Mouse (Mus musculus): Measurements from ENCODE around the gene Axdnd1. TPM values are rescaled to one million over a fixed set of nuclear protein-coding genes. Genes with fewer than 3 reads are reported as not detected.

Axdnd1 gene
- 1 to 10 TPM in 1 of 2 experiments, under 1 TPM in 1; 0.27 to 1.1 TPM for total RNA-seq (2021)

- peak; percentile 84 to 87 for DNase-seq
These were observed at the start of gene Axdnd1 for GRCm38 (mm10) chr1:156420671-156421297. TSS of gene Axdnd1 (minus strand) at chr1:156421159.

GRCm38 (mm10) chr1:156470557-156470956 lies 49.6 kb upstream of the Axdnd1 start:
- DNase-seq: no peak

- no peak for DNase-seq
These were observed 47.6 kb upstream of the Axdnd1 start for GRCm38 (mm10) chr1:156468576-156468975.

GRCm38 (mm10) chr1:156467655-156468255 lies 46.8 kb upstream of the Axdnd1 start:
- no peak for DNase-seq

- no peak for DNase-seq
These were observed 44.0 kb upstream of the Axdnd1 start for GRCm38 (mm10) chr1:156464963-156465362.

GRCm38 (mm10) chr1:156463981-156464853 lies 43.3 kb upstream of the Axdnd1 start:
- no peak for DNase-seq

GRCm38 (mm10) chr1:156462273-156462991 lies 41.5 kb upstream of the Axdnd1 start:
- no peak for DNase-seq

GRCm38 (mm10) chr1:156461036-156461435 lies 40.1 kb upstream of the Axdnd1 start:
- DNase-seq: no peak

- DNase-seq: no peak
These were observed 39.3 kb upstream of the Axdnd1 start for GRCm38 (mm10) chr1:156460216-156460615.

- DNase-seq: no peak
These were observed 38.7 kb upstream of the Axdnd1 start for GRCm38 (mm10) chr1:156459690-156460089.

GRCm38 (mm10) chr1:156458391-156459060 lies 37.6 kb upstream of the Axdnd1 start:
- DNase-seq: no peak

- DNase-seq: no peak
These were observed 34.2 kb upstream of the Axdnd1 start for GRCm38 (mm10) chr1:156455005-156455758.

GRCm38 (mm10) chr1:156454384-156454783 lies 33.4 kb upstream of the Axdnd1 start:
- no peak for DNase-seq

GRCm38 (mm10) chr1:156453876-156454275 lies 32.9 kb upstream of the Axdnd1 start:
- DNase-seq: no peak

GRCm38 (mm10) chr1:156450478-156450877 lies 29.5 kb upstream of the Axdnd1 start:
- no peak for DNase-seq

- DNase-seq: no peak
These were observed 28.7 kb upstream of the Axdnd1 start for GRCm38 (mm10) chr1:156449691-156450090.

GRCm38 (mm10) chr1:156449089-156449488 lies 28.1 kb upstream of the Axdnd1 start:
- no peak for DNase-seq

GRCm38 (mm10) chr1:156445049-156445448 lies 24.1 kb upstream of the Axdnd1 start:
- DNase-seq: no peak

GRCm38 (mm10) chr1:156442776-156443175 lies 21.8 kb upstream of the Axdnd1 start:
- DNase-seq: no peak

- DNase-seq: no peak
These were observed 21.3 kb upstream of the Axdnd1 start for GRCm38 (mm10) chr1:156442266-156442665.

- no peak for DNase-seq
These were observed 16.8 kb upstream of the Axdnd1 start for GRCm38 (mm10) chr1:156437726-156438125.
